Mouse (Mus musculus): ENCODE data around the gene Atp1b3. TPM values are rescaled to one million over a fixed set of nuclear protein-coding genes. Genes with fewer than 3 reads are reported as not detected.

The Atp1b3 gene
- polyA plus RNA-seq, 1 experiment from 2014 or later: 172 TPM

DNA sequence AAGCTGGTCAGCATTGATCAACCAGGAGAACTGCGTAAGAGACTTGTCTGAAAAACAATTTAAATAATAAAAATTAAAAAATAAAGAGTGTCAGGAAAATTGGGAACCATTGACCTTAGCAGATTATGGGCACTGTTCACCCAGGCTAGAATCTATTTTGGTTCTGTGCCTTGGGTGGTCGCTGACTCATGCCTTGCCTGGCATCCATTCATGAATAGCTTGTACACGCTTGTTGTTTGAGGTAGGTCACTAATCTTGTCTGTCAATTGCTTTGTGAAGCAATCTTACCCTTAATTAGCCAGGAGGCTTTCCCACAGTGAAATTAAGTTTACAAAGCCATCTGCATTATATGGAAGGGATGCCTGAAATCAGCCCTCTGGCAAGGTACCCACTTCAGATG lies 55.4 kb downstream of the Atp1b3 start:
- 55% methylated on average over 3 of the region's 3 CpGs for WGBS
- Histone ChIP-seq H3K4me1 (peaks cover 21% of the 10 kb centered on the region), H3K9me3 (peaks cover 2% of the 10 kb centered on the region; the same call in 1 of the 2 replicates), H3K27me3 (ENCODE audit: poor library complexity, severe bottlenecking) (no peaks in the 10 kb centered on the region), H3K27ac (no peak overlapping the region), H3K4me3 (no peak overlapping the region), H3K36me3 (replicated peaks) (peaks cover 99% of the 10 kb centered on the region)
- DNase-seq (ENCODE audit: extremely low spot score, low spot score): no peak

DNA sequence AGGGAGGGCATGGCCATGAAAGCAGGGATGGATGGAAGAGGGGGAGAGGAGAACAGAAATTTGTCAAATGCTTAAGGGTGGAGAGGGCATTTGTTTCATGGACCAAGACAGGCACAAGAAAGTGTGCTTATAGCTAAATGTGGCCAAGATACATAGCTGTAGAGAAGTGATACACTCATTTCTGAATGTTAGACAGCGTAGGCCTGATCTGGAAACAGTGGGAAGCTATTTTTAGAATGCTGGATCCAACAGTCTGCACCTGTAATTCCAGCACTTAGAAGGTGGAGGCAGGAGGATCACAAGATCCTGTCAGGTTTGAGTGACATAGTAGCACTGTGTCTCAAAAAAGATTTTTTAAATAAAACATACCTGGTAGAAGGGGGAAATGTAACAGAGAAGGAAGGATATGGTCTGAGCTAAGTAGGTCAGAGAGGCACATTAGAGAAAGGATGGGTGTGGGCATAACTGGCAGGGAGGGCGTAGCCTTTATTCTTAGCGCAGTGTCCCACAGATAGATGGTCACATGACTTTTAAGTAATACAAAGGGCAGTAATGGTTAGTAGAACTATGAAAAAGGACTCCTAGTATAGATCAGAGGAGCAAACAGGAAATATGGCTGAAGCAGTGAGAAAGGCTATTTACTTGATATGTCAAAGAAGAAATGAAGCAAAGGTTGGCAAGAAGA lies 64.8 kb downstream of the Atp1b3 start:
- no peak overlapping the region for H3K4me3 ChIP-seq
- no peak for DNase-seq (ENCODE audit: extremely low spot score, low spot score)
- H3K36me3 ChIP-seq (replicated peaks): peaks cover 90% of the 10 kb centered on the region
- no peaks in the 10 kb centered on the region for H3K9me3 ChIP-seq
- WGBS: 94% methylated on average over 3 of the region's 3 CpGs
- no peaks in the 10 kb centered on the region for H3K27me3 ChIP-seq (ENCODE audit: poor library complexity, severe bottlenecking)
- H3K27ac ChIP-seq: no peak overlapping the region
- no peaks in the 10 kb centered on the region for H3K4me1 ChIP-seq

DNA sequence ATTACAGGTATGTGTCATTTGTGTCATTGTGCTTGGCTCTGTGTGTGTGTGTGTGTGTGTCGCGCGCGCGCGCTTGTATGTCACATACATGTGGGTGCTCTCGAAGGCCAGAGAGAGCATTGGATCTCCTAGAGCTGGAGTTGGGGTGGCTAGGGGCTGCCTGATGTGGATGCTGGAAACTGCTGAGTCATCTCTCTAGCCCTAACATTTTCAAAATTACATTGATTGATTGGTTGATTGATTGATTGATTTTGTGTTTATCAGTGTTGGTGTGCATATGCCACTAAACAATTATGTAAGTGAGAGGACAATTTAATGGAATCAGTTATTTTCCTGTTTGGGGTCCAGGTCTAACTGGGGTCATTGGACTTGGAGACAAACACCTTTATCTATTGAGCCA lies 72.1 kb downstream of the Atp1b3 start:
- peaks cover 73% of the 10 kb centered on the region for H3K36me3 ChIP-seq (replicated peaks)
- 96% methylated on average over 7 of the region's 7 CpGs for WGBS

DNA sequence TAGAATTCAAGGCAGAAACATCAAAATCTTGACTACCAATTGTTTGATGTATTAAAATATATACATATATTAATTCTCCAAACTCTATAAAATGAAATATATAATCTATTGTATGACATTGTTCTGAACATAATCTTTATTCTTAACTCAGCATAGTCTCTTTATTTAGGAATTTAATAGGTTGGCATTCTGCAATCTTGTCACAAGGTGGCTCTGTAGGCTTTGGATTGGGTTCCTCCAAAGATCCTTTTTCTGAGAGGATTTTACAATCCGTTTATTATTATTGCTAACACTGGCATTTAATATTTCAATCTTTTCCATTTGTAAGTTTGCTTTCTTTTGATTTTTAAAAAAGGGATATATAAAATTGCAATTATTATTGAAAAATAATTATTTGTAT lies 79.3 kb downstream of the Atp1b3 start:
- Histone ChIP-seq H3K27me3 (ENCODE audit: poor library complexity, severe bottlenecking) (no peaks in the 10 kb centered on the region), H3K9me3 (no peaks in the 10 kb centered on the region), H3K4me3 (no peak overlapping the region), H3K4me1 (0 out of 2 replicates have a peak, but pooled peaks cover 4% of the 10 kb centered on the region), H3K36me3 (replicated peaks) (peaks cover 29% of the 10 kb centered on the region), H3K27ac (no peak overlapping the region)
- DNase-seq (ENCODE audit: extremely low spot score, low spot score): no peak
- 40% methylated on average over 1 of the region's 1 CpGs for WGBS

More for the DNA sequence above, 72.1 kb downstream of the Atp1b3 start:
- no peak overlapping the region for H3K27ac ChIP-seq
- no peaks in the 10 kb centered on the region for H3K9me3 ChIP-seq
- DNase-seq (ENCODE audit: extremely low spot score, low spot score): no peak
- no peaks in the 10 kb centered on the region for H3K4me1 ChIP-seq
- no peak overlapping the region for H3K4me3 ChIP-seq
- H3K27me3 ChIP-seq (ENCODE audit: poor library complexity, severe bottlenecking): no peaks in the 10 kb centered on the region

Other genes with a start within 250 kb of the Atp1b3 start
- gene Gk5, start 245.1 kb downstream of the Atp1b3 start, polyA plus RNA-seq (2016; fragmentation: Nextera tagmentation; extraction: Ambion mirVana): 3.2 and 3.4 TPM in 2 replicates
- 61.9 and 63.2 TPM in 2 replicates for gene Tfdp2, start 168.2 kb downstream of the Atp1b3 start, polyA plus RNA-seq (2016; fragmentation: Nextera tagmentation; extraction: Ambion mirVana)
- gene Rnf7, start 114.2 kb upstream of the Atp1b3 start, polyA plus RNA-seq (2016; fragmentation: Nextera tagmentation; extraction: Ambion mirVana): 269 and 273 TPM in 2 replicates
- gene Gm28729, start 160.8 kb upstream of the Atp1b3 start, polyA plus RNA-seq (2016; fragmentation: Nextera tagmentation; extraction: Ambion mirVana): not detected in 2 replicates

All from forebrain, embryonic 10.5 days (tissue).